13 mouse cellular contexts compared by ENCODE assay signal in genomic region chr9:77912246-77912645, GRCm38 (mm10). TPM values are rescaled to one million over a fixed set of nuclear protein-coding genes. Genes with fewer than 3 reads are reported as not detected.
DNase-seq lines count a peak whose midpoint lies in the region; ATAC-seq and TF ChIP-seq lines count a peak whose summit lies in the region.
"Had no signal": no experiment of that assay in that cellular context is flagged by ENCODE, and none has a peak within 500 bp of the region (broad histone marks: within the 10 kb centered on the region; RNA-seq: fewer than 3 reads in every experiment).

No protein-coding gene starts in this region.

- TF ChIP-seq POLR2A in lung, adult 2 months (IDR thresholded peaks at IDR 0.05; ENCODE audit: borderline replicate concordance, extremely low read depth, low read depth, low read length), result no peak

- no peaks in the 10 kb centered on the region for H3K36me3 ChIP-seq in lung, embryonic 15.5 days
- H3K36me3 ChIP-seq in embryonic facial prominence, embryonic 10.5 days (replicated peaks), result no peaks in the 10 kb centered on the region
- no peaks in the 10 kb centered on the region for H3K36me3 ChIP-seq in liver, embryonic 14.5 days (replicated peaks; ENCODE audit: control insufficient read depth, insufficient read depth, low read depth)

- peak; percentile 63 for DNase-seq in heart, adult 11 months
- no peak for DNase-seq in heart, adult 8-10 months (ENCODE audit: low spot score)
- no peak for DNase-seq in lung, adult 2 months
- DNase-seq in embryonic facial prominence, embryonic 10.5 days (ENCODE audit: low spot score), result no peak
- DNase-seq in liver, embryonic 14.5 days (ENCODE audit: low read depth in 3 of 3, low spot score in 3 of 3), result no peak
- DNase-seq in cerebellum, postnatal 14 days, result no peak
- DNase-seq in B cell, adult 2 months, result no peak
- DNase-seq: adrenal gland, adult 2 months; cerebellum, adult 11 months; forebrain, postnatal 0 days; kidney, postnatal 4 days; spleen, adult 18-20 months had no signal

- 0 out of 2 replicates have a peak, but pooled peaks have one; percentile 15 for TF ChIP-seq EP300 in liver, embryonic 14.5 days (IDR thresholded peaks at IDR 0.05; ENCODE audit: low read depth)

- no peaks in the 10 kb centered on the region for H3K9me3 ChIP-seq in lung, embryonic 15.5 days
- H3K9me3 ChIP-seq in embryonic facial prominence, embryonic 10.5 days, result no peaks in the 10 kb centered on the region
- no peaks in the 10 kb centered on the region for H3K9me3 ChIP-seq in liver, embryonic 14.5 days (ENCODE audit: control insufficient read depth, low read length)

- no peak overlapping the region; the same call in 1 of the 2 replicates for H3K4me3 ChIP-seq in lung, embryonic 15.5 days
- H3K4me3 ChIP-seq in lung, adult 2 months (replicated peaks; ENCODE audit: extremely low read depth, low read depth, low read length), result no peak overlapping the region
- peak overlapping the region; percentile 77; the same call in 1 of the 2 replicates for H3K4me3 ChIP-seq in embryonic facial prominence, embryonic 10.5 days
- H3K4me3 ChIP-seq in liver, embryonic 14.5 days (ENCODE audit: insufficient read depth in 1 of 2, low read depth in 2 of 2, low read length in 2 of 2), result peak overlapping the region in 1 of 2 experiments; percentile 58; a peak in 1 of 4 replicates

- H3K27me3 ChIP-seq in lung, embryonic 15.5 days, result no peaks in the 10 kb centered on the region
- no peaks in the 10 kb centered on the region for H3K27me3 ChIP-seq in embryonic facial prominence, embryonic 10.5 days (replicated peaks; ENCODE audit: low read depth, poor library complexity, severe bottlenecking)
- H3K27me3 ChIP-seq in liver, embryonic 14.5 days (ENCODE audit: control insufficient read depth, insufficient read depth, low read length), result no peaks in the 10 kb centered on the region

- no peak overlapping the region for H3K27ac ChIP-seq in lung, embryonic 15.5 days
- 0 out of 2 replicates have a peak overlapping the region, but pooled peaks have one; percentile 97 for H3K27ac ChIP-seq in embryonic facial prominence, embryonic 10.5 days (replicated peaks)
- H3K27ac ChIP-seq in liver, embryonic 14.5 days, result no peak overlapping the region

- WGBS in lung, embryonic 15.5 days, result 44% methylated on average over 6 of the region's 6 CpGs
- WGBS in lung, adult 2 months, result 40% methylated on average over 6 of the region's 6 CpGs
- 85% methylated on average over 6 of the region's 6 CpGs for WGBS in embryonic facial prominence, embryonic 10.5 days
- WGBS in liver, embryonic 14.5 days (ENCODE audit: insufficient replicate concordance), result 48% methylated on average over 6 of the region's 6 CpGs

- peaks cover 24% of the 10 kb centered on the region for H3K4me1 ChIP-seq in lung, embryonic 15.5 days
- H3K4me1 ChIP-seq in lung, adult 2 months (ENCODE audit: control insufficient read depth, insufficient read depth, low read length), result peaks cover 22% of the 10 kb centered on the region
- peaks cover 31% of the 10 kb centered on the region for H3K4me1 ChIP-seq in embryonic facial prominence, embryonic 10.5 days
- H3K4me1 ChIP-seq in liver, embryonic 14.5 days (replicated peaks; ENCODE audit: control insufficient read depth in 2 of 2, insufficient read depth in 2 of 2, low read length in 1 of 2), result peaks cover 7 to 20% of the 10 kb centered on the region in 2 experiments

- no peak for ATAC-seq in lung, embryonic 15.5 days (ENCODE audit: borderline replicate concordance, extremely low read depth, low FRiP score, low TSS enrichment)
- ATAC-seq in liver, embryonic 14.5 days (ENCODE audit: insufficient read depth), result no peak
- ATAC-seq: forebrain, postnatal 0 days had no signal

- TF ChIP-seq CTCF in lung, adult 2 months (IDR thresholded peaks at IDR 0.05; ENCODE audit: insufficient read depth, low read length), result no peak
- no peak for TF ChIP-seq CTCF in liver, embryonic 14.5 days (IDR thresholded peaks at IDR 0.05; ENCODE audit: low read depth)

- H3K4me2 ChIP-seq in lung, embryonic 15.5 days, result peak overlapping the region; percentile 67
- H3K4me2 ChIP-seq in liver, embryonic 14.5 days (ENCODE audit: low read depth), result peak overlapping the region; percentile 75

- no peak overlapping the region for H3K9ac ChIP-seq in lung, embryonic 15.5 days
- no peak overlapping the region for H3K9ac ChIP-seq in liver, embryonic 14.5 days (replicated peaks)
- H3K9ac ChIP-seq: forebrain, postnatal 0 days had no signal

RNA-seq across cellular contexts. Expression of gene Elovl5, which starts 4.9 kb away (rescaled TPM):
- total RNA-seq in heart, adult 8-10 months (2022), result 10 to 100 TPM; 26.6 to 33.0 (median 29.9) TPM
- polyA plus RNA-seq in lung, embryonic 15.5 days (2015; fragmentation: Nextera tagmentation; extraction: Ambion mirVana), result 78.0 and 83.0 TPM in 2 replicates
- polyA plus RNA-seq in lung, adult 2 months (2012; rRNA removed), result 102 and 155 TPM in 2 replicates
- polyA plus RNA-seq in embryonic facial prominence, embryonic 10.5 days (2016; fragmentation: Nextera tagmentation; extraction: Ambion mirVana), result 90.4 and 96.1 TPM in 2 replicates
- 9.7 and 10.5 TPM in 2 replicates for polyA plus RNA-seq in liver, embryonic 14.5 days (2012; rRNA removed)
- polyA plus RNA-seq in liver, embryonic 14.5 days (2014; fragmentation: Nextera tagmentation; extraction: Ambion mirVana), result 15.7 and 19.3 TPM in 2 replicates
